Comparison of ENCODE assay signal across 14 mouse cellular contexts in the genomic region with DNA sequence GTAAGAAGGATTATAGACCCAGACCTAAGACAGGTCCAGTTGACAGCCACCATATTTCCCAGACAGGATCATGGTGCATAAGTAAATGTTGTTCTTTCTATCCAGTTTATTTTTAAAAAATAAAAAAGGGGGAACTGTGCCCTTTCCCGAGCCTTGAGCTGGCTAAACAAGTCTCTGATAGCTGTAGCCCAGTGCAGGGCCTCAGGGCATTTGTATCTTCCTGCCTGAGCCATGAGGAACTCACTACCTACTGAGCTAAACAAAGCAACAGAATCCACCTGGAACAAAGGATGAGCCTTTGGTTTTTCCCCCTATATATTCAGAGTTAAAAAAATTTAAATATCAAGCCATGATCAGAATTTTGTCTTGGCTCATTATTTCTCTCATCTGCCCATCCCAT.
DNase-seq lines count a peak whose midpoint lies in the region.
"Had no signal": no experiment of that assay in that cellular context is flagged by ENCODE, and none has a peak within 500 bp of the region (broad histone marks: within the 10 kb centered on the region; RNA-seq: fewer than 3 reads in every experiment).

No protein-coding gene starts in this region.

- DNase-seq in ES-CJ7 (ENCODE audit: low read depth, low spot score) = peak; percentile 68
- peak; percentile 81 for DNase-seq in R1 (ENCODE audit: low read depth, low spot score)
- DNase-seq in spleen, adult 18-20 months = no peak
- DNase-seq in ovary, postnatal 36 days (ENCODE audit: low spot score) = no peak
- no peak for DNase-seq in kidney, postnatal 4 days
- DNase-seq: adrenal gland, adult 8-10 months; adrenal gland, postnatal 14 days; adrenal gland, postnatal 36 days; cerebellum, adult 11-12 months; cerebellum, adult 2 months; cerebellum, adult 9-10 months; cerebellum, postnatal 10 days; cerebellum, postnatal 25 days; forebrain, postnatal 0 days had no signal

Comparison
In these comparisons a context has a peak if more than half of its experiments do, and no peak if none do; other contexts are left out.
1. DNase-seq: peak in ES-CJ7 (single experiment) and R1 (single experiment); none in spleen, adult 18-20 months (0 of 2), ovary, postnatal 36 days (single experiment) and kidney, postnatal 4 days (0 of 2).